Mouse (Mus musculus) heart, adult 10 weeks (tissue): ENCODE results near the gene Olfr1443. TPM values are rescaled to one million over a fixed set of nuclear protein-coding genes. Genes with fewer than 3 reads are reported as not detected.

ENCODE experiments used
- polyA plus RNA-seq: library from polyadenylated mRNA; stranded (reverse); fragments of 350-450 nt; fragmentation: Illumina TruSeq; extraction: RNeasy Lipid Tissue Mini Kit (QIAGEN cat#74804); gene quantifications from one replicate; pipeline ENCODE4 v1.2.3, GENCODE M21; 2014; ENCODE audit warnings: low read depth, low replicate concordance

Olfr1443 gene
- not detected for polyA plus RNA-seq

GRCm38 (mm10) chr19:12677812-12678211 is at the start of gene Olfr1443:
TSS of gene Olfr1443 (plus strand) at chr19:12678112.

DNA sequence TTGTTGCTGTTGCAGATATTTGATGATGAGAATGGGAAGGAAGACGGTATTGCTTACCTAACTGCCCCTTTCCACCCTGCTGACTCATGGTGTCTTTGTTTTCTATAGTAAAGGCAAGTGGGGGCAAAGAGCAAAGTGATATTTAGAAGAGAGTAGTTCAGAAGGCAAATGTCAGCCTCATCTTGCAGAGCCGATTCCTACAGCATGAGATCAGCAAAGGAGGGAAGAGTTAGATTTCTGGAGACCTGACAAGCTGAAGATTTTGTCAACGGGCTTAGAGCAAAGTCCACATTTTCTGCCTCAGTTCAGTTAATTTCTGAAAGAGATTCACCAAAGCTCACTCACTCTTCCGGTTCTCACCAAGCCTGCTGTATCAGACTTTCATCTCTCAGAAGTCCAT is 44.7 kb upstream of the Olfr1443 start, which contains the start of gene Glyat:
Gene Glyat, plus strand, starts transcription at position 133 of the 400 bp plus-strand sequence.

GRCm38 (mm10) chr19:12670139-12670538 is 7.8 kb upstream of the Olfr1443 start, which contains the start of gene Olfr1442:
TSS of gene Olfr1442 (plus strand) at chr19:12670439.

DNA sequence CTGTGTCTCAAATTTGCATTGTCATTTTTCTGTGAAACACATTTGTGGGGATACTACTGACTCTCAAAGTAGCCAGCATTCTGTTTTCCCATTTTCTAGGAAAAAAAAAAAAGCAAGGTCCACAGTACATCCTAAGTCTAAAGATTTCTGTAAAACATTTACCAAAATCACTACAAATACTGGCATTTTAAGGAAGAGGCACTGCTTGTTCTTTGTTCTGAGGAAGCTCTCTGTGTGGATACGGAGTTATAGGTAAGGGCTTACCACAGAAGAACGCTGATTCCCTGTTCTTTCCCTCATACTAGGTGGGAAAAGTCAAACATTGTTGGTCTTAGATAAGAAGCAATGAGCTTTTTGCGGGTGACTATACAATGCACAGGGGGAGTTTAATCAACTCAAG is 17.7 kb downstream of the Olfr1443 start, which contains the start of gene Keg1:
Gene Keg1, plus strand, starts transcription at position 197 of the 400 bp plus-strand sequence.

Other genes with a start within 250 kb of the Olfr1443 start
- 3.8 TPM for gene Mpeg1, start 217.3 kb upstream of the Olfr1443 start, polyA plus RNA-seq
- 5.4 TPM for gene Dtx4, start 176.7 kb upstream of the Olfr1443 start, polyA plus RNA-seq
- 5.0 TPM for gene Fam111a, start 132.4 kb upstream of the Olfr1443 start, polyA plus RNA-seq
- gene Gm4952, start 78.1 kb upstream of the Olfr1443 start, polyA plus RNA-seq: not detected
- 0.13 TPM for gene Glyat, start 44.8 kb upstream of the Olfr1443 start, polyA plus RNA-seq
- gene Olfr1442, start 7.7 kb upstream of the Olfr1443 start, polyA plus RNA-seq: not detected
- not detected for gene Keg1, start 17.7 kb downstream of the Olfr1443 start, polyA plus RNA-seq
- gene Cntf, start 87.5 kb downstream of the Olfr1443 start, polyA plus RNA-seq: 3.9 TPM
- 60.2 TPM for gene Zfp91, start 118.0 kb downstream of the Olfr1443 start, polyA plus RNA-seq
- gene Lpxn, start 118.1 kb downstream of the Olfr1443 start, polyA plus RNA-seq: 0.81 TPM
- not detected for gene Gm5244, start 168.6 kb downstream of the Olfr1443 start, polyA plus RNA-seq
- not detected for gene Olfr1444, start 179.2 kb downstream of the Olfr1443 start, polyA plus RNA-seq
- gene Olfr1445, start 205.7 kb downstream of the Olfr1443 start, polyA plus RNA-seq: not detected
- not detected for gene Olfr1446, start 215.4 kb downstream of the Olfr1443 start, polyA plus RNA-seq
- not detected for gene Olfr1447, start 225.6 kb downstream of the Olfr1443 start, polyA plus RNA-seq
- not detected for gene Olfr1448, start 246.3 kb downstream of the Olfr1443 start, polyA plus RNA-seq